Mouse (Mus musculus) kidney, embryonic 16.5 days (tissue): ENCODE data around the gene Cct3. TPM values are rescaled to one million over a fixed set of nuclear protein-coding genes. Genes with fewer than 3 reads are reported as not detected.
"Not testable (repeated sequence)": the region's sequence is repeated elsewhere in the genome, so short reads cannot be mapped to it uniquely, and the experiment has no call there.

Experiments used
- ATAC-seq: fragments of 200-750 bp; cut with Nextera tagmentation; 2 replicates; pipeline ENCODE4 v1.8.0; 2017; ENCODE audit warnings: moderate TSS enrichment; ENCODE audit not compliant: low FRiP score, low TSS enrichment
- H3K27ac ChIP-seq: fragments of 300-500 bp; sonication (generic); 2 replicates; pipeline ENCODE4 v1.5.1; 2014; ENCODE audit warnings: low read length
- H3K27me3 ChIP-seq: fragments of 300-500 bp; sonication (generic); 2 replicates; pipeline ENCODE4 v1.6.1; 2014; ENCODE audit warnings: low read length, control low read depth, mixed read lengths; ENCODE audit not compliant: insufficient read depth
- H3K36me3 ChIP-seq: fragments of 300-500 bp; sonication (generic); 2 replicates; pipeline ENCODE4 v1.6.1; 2014; ENCODE audit warnings: low read length, control low read depth, mixed read lengths; ENCODE audit not compliant: insufficient read depth
- H3K4me1 ChIP-seq: fragments of 300-500 bp; sonication (generic); 2 replicates; pipeline ENCODE4 v1.6.1; 2014; ENCODE audit warnings: low read length, control low read depth, mixed read lengths; ENCODE audit not compliant: insufficient read depth
- H3K4me2 ChIP-seq: fragments of 300-500 bp; sonication (generic); replicated peaks from 2 replicates; pipeline ENCODE4 v1.6.1; 2014; ENCODE audit warnings: low read depth, low read length
- H3K4me3 ChIP-seq: fragments of 300-500 bp; sonication (generic); 2 replicates; pipeline ENCODE4 v1.5.1; 2014; ENCODE audit warnings: mild to moderate bottlenecking, low read length
- H3K9ac ChIP-seq: fragments of 300-500 bp; sonication (generic); replicated peaks from 2 replicates; pipeline ENCODE4 v1.6.1; 2014; ENCODE audit warnings: low read length
- H3K9me3 ChIP-seq: fragments of 300-500 bp; sonication (generic); 2 replicates; pipeline ENCODE4 v1.6.1; 2016; ENCODE audit warnings: low read length, control low read depth
- WGBS: fragments of 180-500 bp; shearing (Covaris S2); extraction: QIAGEN DNeasy Blood & Tissue Kit; methylation state at CpG from one replicate; pipeline ENCODE4 v1.1.7; 2014; 5-methylcytosine and 5-hydroxymethylcytosine counted together
- polyA plus RNA-seq: library from polyadenylated mRNA; unstranded; fragments of >200 nt; fragmentation: Nextera tagmentation; extraction: Ambion mirVana; gene quantifications from 2 replicates; pipeline ENCODE4 v1.2.1, GENCODE M21; 2015

The Cct3 gene
- polyA plus RNA-seq, 1 experiment from 2014 or later = 599 TPM

- not testable (repeated sequence) for H3K27ac ChIP-seq, H3K9ac ChIP-seq, H3K36me3 ChIP-seq, H3K27me3 ChIP-seq, H3K9me3 ChIP-seq, ATAC-seq, H3K4me3 ChIP-seq, H3K4me2 ChIP-seq
- WGBS = 45% methylated on average over 3 of the region's 7 CpGs
- H3K4me1 ChIP-seq = peaks cover 10% of the 10 kb centered on the region; the same call in 1 of the 2 replicates
Measured at GRCm38 (mm10) chr3:88367517-88367916, 70.6 kb downstream of the Cct3 start.

- H3K36me3 ChIP-seq, H3K9ac ChIP-seq, H3K27me3 ChIP-seq, H3K4me3 ChIP-seq, H3K27ac ChIP-seq, ATAC-seq, H3K9me3 ChIP-seq, H3K4me2 ChIP-seq: not testable (repeated sequence)
- WGBS = 76% methylated on average over 7 of the region's 7 CpGs
- peaks cover 10% of the 10 kb centered on the region; the same call in 1 of the 2 replicates for H3K4me1 ChIP-seq
Measured at GRCm38 (mm10) chr3:88368511-88368910, 71.6 kb downstream of the Cct3 start.

Other genes starting within 250 kb of the Cct3 start
- 181 and 190 TPM in 2 replicates for gene Naxe, start 238.6 kb upstream of the Cct3 start, polyA plus RNA-seq
- not detected in 2 replicates for gene Ttc24, start 218.8 kb upstream of the Cct3 start, polyA plus RNA-seq
- gene Iqgap3, start 215.1 kb upstream of the Cct3 start, polyA plus RNA-seq = 20.9 and 23.6 TPM in 2 replicates
- gene Mef2d, start 154.7 kb upstream of the Cct3 start, polyA plus RNA-seq = 16.9 and 20.2 TPM in 2 replicates
- 11.5 and 13.5 TPM in 2 replicates for gene Rhbg, start 42.4 kb upstream of the Cct3 start, polyA plus RNA-seq
- 0.15 and 2.2 TPM in 2 replicates for gene Gm38392, start 9.9 kb upstream of the Cct3 start, polyA plus RNA-seq
- gene Tsacc, start 117 bp upstream of the Cct3 start, polyA plus RNA-seq = 12.3 and 15.3 TPM in 2 replicates
- gene Glmp, start 27.9 kb downstream of the Cct3 start, polyA plus RNA-seq = 273 and 278 TPM in 2 replicates
- 7.8 and 7.9 TPM in 2 replicates for gene Tmem79, start 39.0 kb downstream of the Cct3 start, polyA plus RNA-seq
- gene Smg5, start 39.1 kb downstream of the Cct3 start, polyA plus RNA-seq = 54.7 and 61.8 TPM in 2 replicates
- gene Paqr6, start 67.5 kb downstream of the Cct3 start, polyA plus RNA-seq = 19.1 and 22.1 TPM in 2 replicates
- gene Bglap3, start 75.6 kb downstream of the Cct3 start, polyA plus RNA-seq = 0.22 and 0.71 TPM in 2 replicates
- not detected in 2 replicates for gene Bglap2, start 81.6 kb downstream of the Cct3 start, polyA plus RNA-seq
- 0.56 TPM in 1 of 2 replicates, not detected in the other for gene Bglap, start 87.3 kb downstream of the Cct3 start, polyA plus RNA-seq
- gene Pmf1, start 113.2 kb downstream of the Cct3 start, polyA plus RNA-seq = 144 and 152 TPM in 2 replicates
- 21.7 and 22.2 TPM in 2 replicates for gene Slc25a44, start 128.0 kb downstream of the Cct3 start, polyA plus RNA-seq
- gene Sema4a, start 164.1 kb downstream of the Cct3 start, polyA plus RNA-seq = 19.6 and 25.3 TPM in 2 replicates
- 89.9 and 100 TPM in 2 replicates for gene Lmna, start 212.8 kb downstream of the Cct3 start, polyA plus RNA-seq
- gene Mex3a, start 235.3 kb downstream of the Cct3 start, polyA plus RNA-seq = 18.6 and 20.7 TPM in 2 replicates